Mouse (Mus musculus): Measurements from ENCODE around the gene Add3. TPM values are rescaled to one million over a fixed set of nuclear protein-coding genes. Genes with fewer than 3 reads are reported as not detected.

The Add3 gene
- total and polyA plus RNA-seq, 3 experiments: 14.0 to 52.9 TPM; not detected in 1

DNA sequence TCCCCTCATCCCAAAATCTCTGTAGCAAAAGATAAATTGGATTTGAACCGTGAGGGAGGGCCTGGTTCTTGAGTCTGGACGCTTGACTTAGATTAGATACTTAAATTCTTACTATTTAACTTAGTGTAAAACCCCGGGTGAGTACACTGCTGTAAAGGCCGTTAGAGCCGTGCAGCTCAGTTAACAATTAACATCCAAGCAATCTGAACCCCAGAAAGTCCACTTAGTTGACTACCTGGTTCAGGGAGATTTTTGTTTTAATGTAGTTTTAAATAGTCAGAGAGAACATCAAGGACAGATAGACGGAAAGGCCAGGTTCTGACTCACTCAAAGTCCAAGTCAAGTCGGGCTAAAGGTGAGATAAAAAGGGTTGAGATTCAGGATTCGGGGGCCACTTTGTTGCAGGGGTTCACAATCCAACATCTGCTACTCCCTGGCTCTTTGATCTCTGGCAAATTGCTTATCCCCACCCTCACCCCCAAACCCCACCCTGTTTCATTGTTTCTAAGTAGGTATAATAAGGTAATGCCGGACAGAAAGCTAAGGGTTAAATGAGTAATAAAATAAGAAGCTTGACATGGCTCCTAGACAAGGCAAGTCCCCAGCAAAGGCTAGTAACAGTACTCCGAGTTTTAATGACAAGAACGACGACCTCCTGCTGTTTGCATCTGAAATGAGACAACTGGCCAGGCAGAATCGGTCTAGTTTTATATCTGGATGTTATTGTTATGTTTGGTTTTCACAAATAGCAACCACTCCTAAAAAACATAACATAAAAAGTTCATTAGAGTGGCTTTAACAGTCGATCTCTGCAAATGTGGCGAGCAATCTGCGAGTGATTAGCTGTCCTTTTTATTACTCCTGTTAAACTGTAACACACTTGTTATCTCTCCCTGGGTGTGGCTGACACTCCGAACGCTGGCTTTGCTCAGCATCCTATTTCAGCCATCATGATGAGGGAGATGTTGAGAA is 12.6 kb upstream of the Add3 start (continued):
- peak; percentile 95 for TF ChIP-seq RCOR1 (IDR thresholded peaks at IDR 0.05; ENCODE audit: low read depth, low read length)
- peak; percentile 50; the same call in 1 of the 2 replicates for TF ChIP-seq TBP (IDR thresholded peaks at IDR 0.05; ENCODE audit: low read depth, low read length)
- no peak for TF ChIP-seq USF2 (IDR thresholded peaks at IDR 0.05; ENCODE audit: borderline replicate concordance in 1 of 2, insufficient read depth in 1 of 2, low read depth in 1 of 2, low read length in 2 of 2)

DNA sequence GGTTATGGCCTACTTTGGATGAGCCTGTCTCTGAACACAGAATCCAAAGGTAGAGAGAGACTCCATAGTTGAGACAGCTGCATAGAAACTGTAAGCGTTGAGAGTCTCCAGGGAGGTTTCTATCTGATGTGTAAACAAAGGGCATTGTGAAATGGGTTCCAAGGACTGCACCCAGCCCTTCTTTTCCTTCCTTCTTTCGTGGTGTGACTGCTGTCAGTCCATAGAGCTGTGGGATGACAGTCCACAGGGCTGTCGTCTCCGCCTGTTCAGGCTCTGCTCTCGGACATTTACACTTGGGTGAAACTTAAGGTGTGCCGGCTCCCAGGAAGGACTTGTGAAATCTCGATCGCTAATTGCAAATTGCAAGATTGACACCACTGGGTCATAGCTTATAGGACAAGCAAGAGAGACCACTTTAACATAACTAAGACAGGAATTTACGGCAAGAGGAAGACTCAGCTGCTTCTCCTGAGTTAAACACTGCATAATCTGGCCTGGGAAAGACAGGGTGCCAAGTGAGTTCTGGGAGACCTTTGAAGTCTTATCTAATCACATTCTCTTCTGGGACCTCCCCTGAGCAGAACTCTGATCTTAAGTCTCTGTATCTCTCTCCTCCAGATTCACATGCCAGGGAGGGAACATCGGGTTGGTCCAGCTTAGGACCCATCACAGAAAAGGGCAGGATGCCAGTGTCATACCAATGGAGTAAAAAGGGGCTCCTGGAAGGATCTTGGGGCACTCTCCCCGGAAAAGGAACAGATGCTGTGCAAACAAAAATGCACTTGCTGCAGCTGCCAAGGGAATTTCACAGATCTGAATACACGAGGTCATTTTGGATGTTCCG is 11.5 kb upstream of the Add3 start:
- no peaks in the 10 kb centered on the region for H3K9me3 ChIP-seq (replicated peaks; ENCODE audit: insufficient read depth, low read length)
- H3K4me1 ChIP-seq (ENCODE audit: control insufficient read depth in 1 of 2, insufficient read depth in 2 of 2, low read length in 2 of 2): peaks cover 13 to 31% of the 10 kb centered on the region in 2 experiments
- peaks cover 0 to 31% of the 10 kb centered on the region in 2 experiments; a peak in 2 of 4 replicates for H3K36me3 ChIP-seq (ENCODE audit: control insufficient read depth in 1 of 2, insufficient read depth in 2 of 2, low read length in 2 of 2)
- H3K9ac ChIP-seq (ENCODE audit: control insufficient read depth, low read depth, low read length, poor library complexity, severe bottlenecking): peak overlapping the region; percentile 15
- H3K4me3 ChIP-seq (ENCODE audit: control insufficient read depth in 1 of 2, insufficient read depth in 1 of 2, low read depth in 2 of 2, low read length in 2 of 2): peak overlapping the region in 1 of 2 experiments; percentile 20; a peak in 3 of 4 replicates
- peak overlapping the region; percentile 30; the same call in 1 of the 2 replicates for H3K27ac ChIP-seq (ENCODE audit: control insufficient read depth, low read depth, low read length)
- peak; percentile 54 for DNase-seq (ENCODE audit: low read depth, low spot score)
- no peaks in the 10 kb centered on the region for H3K79me2 ChIP-seq (ENCODE audit: control insufficient read depth, insufficient read depth, low read length, poor library complexity)
- peaks cover 0 to 1% of the 10 kb centered on the region in 2 experiments; a peak in 1 of 4 replicates for H3K27me3 ChIP-seq (ENCODE audit: control insufficient read depth in 1 of 2, insufficient read depth in 2 of 2, low read length in 2 of 2)
- no peak; the same call in 1 of the 2 replicates for TF ChIP-seq CHD2 (IDR thresholded peaks at IDR 0.05; ENCODE audit: low read length)
- no peak for TF ChIP-seq ZMIZ1 (IDR thresholded peaks at IDR 0.05; ENCODE audit: low read depth, low read length)
- TF ChIP-seq ETS1 (IDR thresholded peaks at IDR 0.05; ENCODE audit: low read depth, low read length): peak; percentile 62
- TF ChIP-seq BHLHE40 (IDR thresholded peaks at IDR 0.05; ENCODE audit: borderline replicate concordance, low read depth, low read length): 0 out of 2 replicates have a peak, but pooled peaks have one; percentile 40
- no peak for TF ChIP-seq MYC (IDR thresholded peaks at IDR 0.05; ENCODE audit: low read depth, low read length)
- TF ChIP-seq CTCF (IDR thresholded peaks at IDR 0.05 in 2 of 3, conservative IDR thresholded peaks at IDR 0.05 in 1 of 3; ENCODE audit: control insufficient read depth in 1 of 3, insufficient read depth in 1 of 3, low read depth in 2 of 3, low read length in 3 of 3, poor library complexity in 1 of 3, severe bottlenecking in 1 of 3): no peak
- TF ChIP-seq GATA1 (IDR thresholded peaks at IDR 0.05; ENCODE audit: low read depth, low read length): peak; percentile 90
- TF ChIP-seq MYB (IDR thresholded peaks at IDR 0.05; ENCODE audit: low read depth, low read length): 0 out of 2 replicates have a peak, but pooled peaks have one; percentile 33
- no peak for TF ChIP-seq MEF2A (IDR thresholded peaks at IDR 0.05; ENCODE audit: extremely low read depth, insufficient replicate concordance, low read depth, low read length, poor library complexity, severe bottlenecking)
- TF ChIP-seq MAZ (IDR thresholded peaks at IDR 0.05; ENCODE audit: low read depth, low read length): no peak
- TF ChIP-seq ZKSCAN1 (IDR thresholded peaks at IDR 0.05; ENCODE audit: low read depth, low read length): no peak
- TF ChIP-seq TCF12 (IDR thresholded peaks at IDR 0.05; ENCODE audit: low read depth, low read length): peak; percentile 81
- no peak for TF ChIP-seq POLR2AphosphoS2 (IDR thresholded peaks at IDR 0.05; ENCODE audit: low read length)
- peak; percentile 33; the same call in 1 of the 2 replicates for TF ChIP-seq MAX (IDR thresholded peaks at IDR 0.05; ENCODE audit: low read length)
- TF ChIP-seq MXI1 (IDR thresholded peaks at IDR 0.05; ENCODE audit: low read depth, low read length): no peak
- TF ChIP-seq CHD1 (IDR thresholded peaks at IDR 0.05; ENCODE audit: low read depth, low read length): no peak
- no peak for TF ChIP-seq E2F4 (IDR thresholded peaks at IDR 0.05; ENCODE audit: borderline replicate concordance, low read depth, low read length)
- TF ChIP-seq USF1 (IDR thresholded peaks at IDR 0.05; ENCODE audit: low read depth, low read length): no peak
- TF ChIP-seq NELFE (IDR thresholded peaks at IDR 0.05; ENCODE audit: low read depth, low read length): no peak
- TF ChIP-seq UBTF (IDR thresholded peaks at IDR 0.05; ENCODE audit: borderline replicate concordance, insufficient read depth, low read depth, low read length): no peak
- TF ChIP-seq MAFK (IDR thresholded peaks at IDR 0.05; ENCODE audit: borderline replicate concordance, low read depth, low read length): no peak
- TF ChIP-seq TAL1 (IDR thresholded peaks at IDR 0.05; ENCODE audit: low read length): peak; percentile 28; the same call in 1 of the 2 replicates
- no peak for TF ChIP-seq SMC3 (IDR thresholded peaks at IDR 0.05; ENCODE audit: low read depth, low read length)
- peak; percentile 75 to 81; a peak in 3 of 4 replicates for TF ChIP-seq EP300 (IDR thresholded peaks at IDR 0.05; ENCODE audit: low read depth in 1 of 2, low read length in 2 of 2)
- no peak for TF ChIP-seq ELF1 (IDR thresholded peaks at IDR 0.05; ENCODE audit: low read depth, low read length)
- TF ChIP-seq HCFC1 (IDR thresholded peaks at IDR 0.05; ENCODE audit: low read depth, low read length): no peak
- no peak for TF ChIP-seq KAT2A (conservative IDR thresholded peaks at IDR 0.05; ENCODE audit: low read depth, low read length)
